Mouse (Mus musculus) small intestine, adult 2 months (tissue): ENCODE results near the gene Actg1.

ENCODE experiments used
- CTCF ChIP-seq: fragments of 200-500 bp; IDR thresholded peaks from 2 replicates; pipeline ENCODE4 v1.5.1; 2012; ENCODE audit warnings: low read depth, mild to moderate bottlenecking, control low read depth, inconsistent platforms, low read length, moderate library complexity, mixed read lengths; ENCODE audit not compliant: insufficient replicate concordance, insufficient read length; ENCODE audit errors: extremely low read depth
- POLR2A ChIP-seq: fragments of 200-500 bp; IDR thresholded peaks from 2 replicates; pipeline ENCODE4 v1.6.1; 2012; ENCODE audit warnings: low read depth, mild to moderate bottlenecking, control low read depth, inconsistent platforms, low read length, moderate library complexity

- TF ChIP-seq CTCF (no peak), POLR2A (no peak)
Observed at GRCm38 (mm10) chr11:120361295-120361694, 13.0 kb upstream of the Actg1 start, which contains the start of gene Fscn2.
